Mouse (Mus musculus) spleen, adult 2 months (tissue): ENCODE measurements around the gene Abcc4.

Source experiments
- CTCF ChIP-seq: fragments of 200-500 bp; IDR thresholded peaks from 2 replicates; pipeline ENCODE4 v1.5.1; 2011; ENCODE audit warnings: mild to moderate bottlenecking, inconsistent platforms; ENCODE audit not compliant: insufficient read depth, insufficient read length, insufficient replicate concordance; ENCODE audit errors: extremely low read depth
- POLR2A ChIP-seq: fragments of 200-500 bp; IDR thresholded peaks from 2 replicates; pipeline ENCODE4 v1.6.1; 2011; ENCODE audit warnings: low read depth, low read length, inconsistent platforms

DNA sequence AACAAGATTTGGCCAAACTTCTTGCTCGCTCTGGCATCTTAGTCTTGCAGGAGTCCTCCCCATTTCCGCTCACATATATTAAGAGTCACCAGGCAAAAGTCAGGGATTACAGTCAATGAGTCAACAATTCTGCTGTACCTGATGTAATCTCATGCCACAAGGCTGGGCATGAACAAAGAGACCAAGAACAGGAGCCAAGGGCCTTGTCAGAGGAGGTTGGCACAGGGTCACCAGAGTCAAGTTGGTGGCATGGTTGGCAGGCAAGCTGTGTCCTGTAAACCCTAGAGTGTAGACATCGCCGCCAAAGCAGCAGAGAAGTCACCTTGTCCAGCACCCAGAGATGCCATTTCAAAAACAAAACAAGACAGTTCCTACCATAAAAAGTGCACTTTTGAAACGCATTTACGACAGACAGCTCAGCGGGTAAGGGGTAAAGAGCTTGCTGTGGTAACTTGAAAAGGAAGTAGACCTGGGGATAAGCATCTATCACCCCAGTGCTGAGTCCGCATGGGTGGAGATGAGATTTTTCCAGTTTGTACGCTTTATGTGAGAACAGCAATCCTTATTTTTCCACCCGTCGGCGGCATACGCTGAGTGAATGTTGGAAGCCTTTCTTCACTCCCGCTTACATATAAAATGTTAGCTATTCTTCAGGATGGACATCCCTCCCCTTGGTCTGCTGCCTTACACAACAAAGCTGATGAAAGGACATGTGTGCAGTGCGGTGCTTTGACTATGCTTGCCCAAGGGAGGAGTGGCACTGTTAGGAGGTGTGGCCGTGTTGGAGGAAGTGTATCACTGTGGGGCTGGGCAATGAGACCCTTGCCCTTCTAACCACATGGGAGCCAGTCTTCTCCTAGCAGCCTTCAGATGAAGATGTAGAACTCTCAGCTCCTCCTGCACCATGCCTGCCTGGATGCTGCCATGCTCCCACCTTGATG lies 10.6 kb upstream of the Abcc4 start:
- TF ChIP-seq POLR2A, result no peak
- no peak for TF ChIP-seq CTCF
